Mouse (Mus musculus) MEL (cell line): ENCODE data around the gene Sectm1b. TPM values are rescaled to one million over a fixed set of nuclear protein-coding genes. Genes with fewer than 3 reads are reported as not detected.

Experiments used
- DNase-seq: peaks from one replicate; pipeline ENCODE4 v3.0.0; 2011; ENCODE audit warnings: low read depth, low spot score
- H3K27ac ChIP-seq: 2 replicates; pipeline ENCODE4 v1.5.1; 2012; ENCODE audit warnings: low read depth, mild to moderate bottlenecking, control low read depth, low read length, moderate library complexity; ENCODE audit not compliant: control insufficient read depth
- H3K27me3 ChIP-seq, 2 experiments: fragments of 150-350 bp in 1 of 2; sonication (generic) in 1 of 2; 2 replicates each; pipeline ENCODE4 v1.6.1; 2012; ENCODE audit warnings: low read length in 2 of 2, mild to moderate bottlenecking in 2 of 2, improper control_type of control experiment in 1 of 2, moderate library complexity in 1 of 2; ENCODE audit not compliant: insufficient read depth in 2 of 2, control insufficient read depth in 1 of 2
- H3K36me3 ChIP-seq, 2 experiments: 2 replicates each; pipeline ENCODE4 v1.6.1; 2012 to 2014; ENCODE audit warnings: low read length in 2 of 2, improper control_type of control experiment in 1 of 2, inconsistent platforms in 1 of 2, mild to moderate bottlenecking in 1 of 2; ENCODE audit not compliant: insufficient read depth in 2 of 2, control insufficient read depth in 1 of 2
- H3K4me1 ChIP-seq, 2 experiments: fragments of 150-350 bp in 1 of 2; sonication (generic) in 1 of 2; 2 replicates each; pipeline ENCODE4 v1.6.1; 2012; ENCODE audit warnings: low read length in 2 of 2, improper control_type of control experiment in 1 of 2, mild to moderate bottlenecking in 1 of 2; ENCODE audit not compliant: insufficient read depth in 2 of 2, control insufficient read depth in 1 of 2
- H3K4me3 ChIP-seq, 2 experiments: fragments of 150-350 bp in 1 of 2; sonication (generic) in 1 of 2; 2 replicates each; pipeline ENCODE4 v1.5.1; 2012; ENCODE audit warnings: low read depth in 2 of 2, low read length in 2 of 2, mild to moderate bottlenecking in 2 of 2, moderate library complexity in 2 of 2, control low read depth in 1 of 2, improper control_type of control experiment in 1 of 2; ENCODE audit not compliant: control insufficient read depth in 1 of 2, insufficient read depth in 1 of 2
- H3K79me2 ChIP-seq: 2 replicates; pipeline ENCODE4 v1.6.1; 2012; ENCODE audit warnings: mild to moderate bottlenecking, low read length, moderate library complexity; ENCODE audit not compliant: control insufficient read depth, poor library complexity, insufficient read depth
- H3K9ac ChIP-seq: 2 replicates; pipeline ENCODE4 v1.6.1; 2012; ENCODE audit warnings: low read depth, mild to moderate bottlenecking, control low read depth, low read length, moderate library complexity; ENCODE audit not compliant: control insufficient read depth, poor library complexity, severe bottlenecking
- H3K9me3 ChIP-seq: fragments of 150-350 bp; sonication (generic); replicated peaks from 2 replicates; pipeline ENCODE4 v1.6.1; 2012; ENCODE audit warnings: mild to moderate bottlenecking, low read length, improper control_type of control experiment, moderate library complexity; ENCODE audit not compliant: insufficient read depth
- CHD1 ChIP-seq: IDR thresholded peaks from 2 replicates; pipeline ENCODE4 v1.6.1; 2012; ENCODE audit warnings: low read depth, mild to moderate bottlenecking, inconsistent platforms, low read length, improper control_type of control experiment
- CTCF ChIP-seq, 3 experiments: IDR thresholded peaks in 2 of 3; conservative IDR thresholded peaks in 1 of 3; 2 replicates each; pipeline ENCODE4 v1.5.1; 2011 to 2012; ENCODE audit warnings: low read length in 3 of 3, low read depth in 2 of 3, mild to moderate bottlenecking in 2 of 3, improper control_type of control experiment in 1 of 3, inconsistent platforms in 1 of 3, mixed read lengths in 1 of 3, moderate library complexity in 1 of 3; ENCODE audit not compliant: control insufficient read depth in 1 of 3, insufficient read depth in 1 of 3, poor library complexity in 1 of 3, severe bottlenecking in 1 of 3
- E2F4 ChIP-seq: IDR thresholded peaks from 2 replicates; pipeline ENCODE4 v1.6.1; 2011; ENCODE audit warnings: low read depth, low read length, improper control_type of control experiment, borderline replicate concordance
- ELF1 ChIP-seq: IDR thresholded peaks from 2 replicates; pipeline ENCODE4 v1.6.1; 2014; ENCODE audit warnings: low read depth, mild to moderate bottlenecking, inconsistent platforms, low read length, improper control_type of control experiment, moderate library complexity
- EP300 ChIP-seq, 2 experiments: IDR thresholded peaks; 2 replicates each; pipeline ENCODE4 v1.6.1; 2011; ENCODE audit warnings: improper control_type of control experiment in 2 of 2, low read length in 2 of 2, low read depth in 1 of 2, mild to moderate bottlenecking in 1 of 2
- JUND ChIP-seq: IDR thresholded peaks from 2 replicates; pipeline ENCODE4 v1.6.1; 2011; ENCODE audit warnings: low read depth, mild to moderate bottlenecking, improper control_type of control experiment, low read length
- KAT2A ChIP-seq: conservative IDR thresholded peaks from 2 replicates; pipeline ENCODE4 v1.6.1; 2012; ENCODE audit warnings: low read depth, low read length, improper control_type of control experiment, inconsistent platforms
- MAZ ChIP-seq: IDR thresholded peaks from 2 replicates; pipeline ENCODE4 v1.6.1; 2012; ENCODE audit warnings: low read depth, mild to moderate bottlenecking, inconsistent platforms, low read length, improper control_type of control experiment
- MXI1 ChIP-seq: IDR thresholded peaks from 2 replicates; pipeline ENCODE4 v1.6.1; 2011; ENCODE audit warnings: mild to moderate bottlenecking, low read depth, low read length, improper control_type of control experiment
- MYB ChIP-seq: IDR thresholded peaks from 2 replicates; pipeline ENCODE4 v1.6.1; 2011; ENCODE audit warnings: mild to moderate bottlenecking, low read depth, low read length, improper control_type of control experiment
- POLR2A ChIP-seq, 2 experiments: IDR thresholded peaks; 2 replicates each; pipeline ENCODE4 v1.6.1; 2011 to 2012; ENCODE audit warnings: low read length in 2 of 2, mild to moderate bottlenecking in 2 of 2, control low read depth in 1 of 2, improper control_type of control experiment in 1 of 2, low read depth in 1 of 2, moderate library complexity in 1 of 2; ENCODE audit not compliant: control insufficient read depth in 1 of 2, insufficient read depth in 1 of 2, poor library complexity in 1 of 2
- POLR2AphosphoS2 ChIP-seq: IDR thresholded peaks from 2 replicates; pipeline ENCODE4 v1.6.1; 2011; ENCODE audit warnings: low read length, improper control_type of control experiment
- RAD21 ChIP-seq: IDR thresholded peaks from 2 replicates; pipeline ENCODE4 v1.6.1; 2011; ENCODE audit warnings: mild to moderate bottlenecking, low read depth, low read length, improper control_type of control experiment
- RCOR1 ChIP-seq: IDR thresholded peaks from 2 replicates; pipeline ENCODE4 v1.6.1; 2012; ENCODE audit warnings: low read depth, mild to moderate bottlenecking, inconsistent platforms, low read length, improper control_type of control experiment
- SIN3A ChIP-seq: IDR thresholded peaks from 2 replicates; pipeline ENCODE4 v1.6.1; 2012; ENCODE audit warnings: low read length, improper control_type of control experiment, inconsistent platforms
- TCF12 ChIP-seq: IDR thresholded peaks from 2 replicates; pipeline ENCODE4 v1.6.1; 2014; ENCODE audit warnings: low read depth, mild to moderate bottlenecking, inconsistent platforms, low read length, improper control_type of control experiment, moderate library complexity
- UBTF ChIP-seq: IDR thresholded peaks from 2 replicates; pipeline ENCODE4 v1.6.1; 2012; ENCODE audit warnings: low read depth, mild to moderate bottlenecking, inconsistent platforms, low read length, improper control_type of control experiment, moderate library complexity, borderline replicate concordance; ENCODE audit not compliant: insufficient read depth
- USF1 ChIP-seq: IDR thresholded peaks from 2 replicates; pipeline ENCODE4 v1.6.1; 2014; ENCODE audit warnings: low read depth, mild to moderate bottlenecking, inconsistent platforms, low read length, improper control_type of control experiment, moderate library complexity
- USF2 ChIP-seq, 2 experiments: IDR thresholded peaks; 2 replicates each; pipeline ENCODE4 v1.6.1; 2011 to 2012; ENCODE audit warnings: improper control_type of control experiment in 2 of 2, low read length in 2 of 2, borderline replicate concordance in 1 of 2, inconsistent platforms in 1 of 2, low read depth in 1 of 2, mild to moderate bottlenecking in 1 of 2; ENCODE audit not compliant: insufficient read depth in 1 of 2
- ZC3H11A ChIP-seq: IDR thresholded peaks from 2 replicates; pipeline ENCODE4 v1.6.1; 2012; ENCODE audit warnings: low read depth, mild to moderate bottlenecking, inconsistent platforms, low read length, improper control_type of control experiment
- ZKSCAN1 ChIP-seq: IDR thresholded peaks from 2 replicates; pipeline ENCODE4 v1.6.1; 2012; ENCODE audit warnings: low read depth, mild to moderate bottlenecking, inconsistent platforms, low read length, improper control_type of control experiment, moderate library complexity
- ZMIZ1 ChIP-seq: IDR thresholded peaks from 2 replicates; pipeline ENCODE4 v1.6.1; 2012; ENCODE audit warnings: low read depth, mild to moderate bottlenecking, inconsistent platforms, low read length, improper control_type of control experiment, moderate library complexity
- ZNF384 ChIP-seq: IDR thresholded peaks from 2 replicates; pipeline ENCODE4 v1.6.1; 2012; ENCODE audit warnings: low read depth, mild to moderate bottlenecking, inconsistent platforms, low read length, improper control_type of control experiment
- polyA plus RNA-seq, 2 experiments: library from polyadenylated mRNA; stranded (reverse) in 1 of 2; unstranded in 1 of 2; fragments of >175 nt in 1 of 2; fragments of >200 nt in 1 of 2; gene quantifications; 2 replicates each; pipeline versions ENCODE4 v1.2.1 to v1.2.4; 2012; ENCODE audit warnings: low replicate concordance in 2 of 2, low read depth in 1 of 2; ENCODE audit not compliant: insufficient read length in 2 of 2, insufficient read depth in 1 of 2, missing spikeins in 1 of 2
- total RNA-seq: library from RNA; depleted of rRNA; stranded (reverse); fragments of 300-350 nt; gene quantifications from 2 replicates; pipeline ENCODE4 v1.2.3, GENCODE M21; 2012

The Sectm1b gene
- total and polyA plus RNA-seq, 3 experiments: 0.14 TPM; not detected in 2

DNA sequence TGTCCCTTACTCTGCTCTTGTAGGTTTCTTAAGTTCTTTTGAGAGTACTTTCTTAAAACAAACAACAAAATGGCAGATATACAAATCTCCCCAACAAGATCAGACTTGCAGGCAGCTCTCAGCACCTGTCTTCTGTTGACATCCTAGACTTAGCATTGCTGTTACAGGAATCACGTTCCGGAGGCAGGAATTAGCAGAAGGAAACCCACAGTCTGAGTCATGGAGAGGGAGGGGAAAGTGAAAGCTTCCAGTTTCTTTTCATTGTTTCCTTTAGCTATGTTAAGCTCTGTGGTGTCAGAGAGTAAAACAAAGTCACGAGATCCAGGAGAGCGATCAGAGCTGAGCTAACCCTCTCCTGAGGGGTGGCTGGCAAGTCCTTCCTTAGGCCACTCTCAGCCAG, 27.6 kb upstream of the Sectm1b start:
- TF ChIP-seq ZKSCAN1: no peak
- no peaks in the 10 kb centered on the region for H3K4me1 ChIP-seq
- no peak overlapping the region for H3K4me3 ChIP-seq
- no peak overlapping the region for H3K27ac ChIP-seq
- H3K27me3 ChIP-seq: peaks cover 0 to 1% of the 10 kb centered on the region in 2 experiments; a peak in 2 of 4 replicates
- no peaks in the 10 kb centered on the region for H3K36me3 ChIP-seq
- DNase-seq: no peak
- H3K9ac ChIP-seq: no peak overlapping the region
- H3K9me3 ChIP-seq: no peaks in the 10 kb centered on the region
- H3K79me2 ChIP-seq: no peaks in the 10 kb centered on the region

DNA sequence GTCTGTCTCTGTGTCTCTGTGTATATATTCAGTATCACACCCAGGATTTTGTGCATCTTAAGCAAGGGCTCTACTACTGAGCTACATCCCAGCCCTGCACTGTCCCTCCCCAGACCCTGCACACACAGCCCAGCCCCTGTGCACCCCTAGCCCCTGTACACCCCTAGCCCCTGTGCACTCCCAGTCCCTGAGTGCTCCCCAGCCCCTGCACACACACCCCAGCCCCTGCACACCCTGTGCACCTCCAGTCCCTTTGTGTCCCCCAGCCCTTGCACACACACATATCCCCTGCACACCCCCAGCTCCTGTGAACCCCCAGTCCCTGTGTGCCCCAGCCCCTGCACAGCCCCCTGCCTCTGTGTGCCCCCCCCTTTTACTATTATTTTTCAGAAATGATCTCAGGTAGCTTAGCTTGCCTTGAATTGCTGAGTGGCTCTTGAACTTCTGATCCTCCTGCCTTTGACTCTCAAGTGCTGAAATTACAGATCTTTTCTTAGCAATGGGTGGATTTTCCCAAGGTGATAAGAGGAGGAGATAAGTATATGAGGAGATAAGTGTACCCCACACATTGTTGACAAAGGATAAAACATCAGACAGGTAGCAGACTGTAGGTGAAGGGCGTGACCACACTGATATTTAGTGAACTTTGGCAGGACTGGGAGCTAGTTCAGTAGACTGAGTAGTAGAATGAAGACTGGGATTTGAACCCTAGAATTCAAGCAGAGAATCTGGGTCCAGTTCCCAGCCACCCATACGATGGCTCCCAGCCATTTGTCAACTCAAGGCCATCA, 26.6 kb upstream of the Sectm1b start:
- Histone ChIP-seq H3K4me1 (no peaks in the 10 kb centered on the region), H3K27ac (no peak overlapping the region), H3K9me3 (no peaks in the 10 kb centered on the region), H3K79me2 (no peaks in the 10 kb centered on the region), H3K36me3 (no peaks in the 10 kb centered on the region), H3K9ac (no peak overlapping the region), H3K27me3 (peaks cover 0 to 1% of the 10 kb centered on the region in 2 experiments; a peak in 2 of 4 replicates), H3K4me3 (no peak overlapping the region)
- TF ChIP-seq RCOR1 (no peak), ZNF384 (no peak), KAT2A (no peak), SIN3A (no peak), RAD21 (no peak), MAZ (no peak), JUND (no peak), MYB (no peak), E2F4 (no peak), ELF1 (no peak), POLR2A (IDR thresholded peaks at IDR 0.05; ENCODE audit: control insufficient read depth in 1 of 2, insufficient read depth in 1 of 2, low read depth in 1 of 2, low read length in 2 of 2, poor library complexity in 1 of 2) (no peak), ZMIZ1 (no peak), MXI1 (no peak)
- DNase-seq: no peak

DNA sequence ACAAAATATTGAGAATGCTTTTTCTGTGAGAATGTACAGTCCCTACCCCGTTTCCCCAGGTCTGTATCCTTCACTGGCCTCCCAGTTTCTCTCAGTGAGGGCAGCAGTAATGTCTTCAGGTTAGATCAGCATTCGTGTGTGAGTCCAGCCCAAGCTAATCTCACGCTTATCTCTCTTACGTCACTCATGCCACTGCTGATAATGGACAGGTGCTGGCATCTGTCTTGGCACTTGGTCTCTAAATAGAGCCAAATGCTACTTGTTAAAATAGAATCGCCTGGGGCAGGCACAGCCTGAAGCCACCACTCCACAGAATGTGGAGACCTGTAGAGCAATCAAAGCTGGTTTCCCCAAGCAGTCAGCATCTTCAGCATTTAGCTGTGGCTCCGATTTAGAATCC, 25.6 kb upstream of the Sectm1b start:
- H3K79me2 ChIP-seq: no peaks in the 10 kb centered on the region
- H3K9me3 ChIP-seq: no peaks in the 10 kb centered on the region
- no peaks in the 10 kb centered on the region for H3K36me3 ChIP-seq
- TF ChIP-seq CHD1 (no peak), EP300 (IDR thresholded peaks at IDR 0.05; ENCODE audit: low read depth in 1 of 2, low read length in 2 of 2) (no peak), RAD21 (no peak), MAZ (no peak), POLR2AphosphoS2 (no peak), ZC3H11A (no peak), TCF12 (no peak), USF2 (IDR thresholded peaks at IDR 0.05; ENCODE audit: borderline replicate concordance in 1 of 2, insufficient read depth in 1 of 2, low read depth in 1 of 2, low read length in 2 of 2) (no peak), CTCF (IDR thresholded peaks at IDR 0.05 in 2 of 3, conservative IDR thresholded peaks at IDR 0.05 in 1 of 3; ENCODE audit: control insufficient read depth in 1 of 3, insufficient read depth in 1 of 3, low read depth in 2 of 3, low read length in 3 of 3, poor library complexity in 1 of 3, severe bottlenecking in 1 of 3) (no peak), UBTF (no peak), USF1 (no peak), ELF1 (no peak), ZKSCAN1 (no peak), RCOR1 (no peak)
- H3K9ac ChIP-seq: no peak overlapping the region
- no peak overlapping the region for H3K27ac ChIP-seq
- H3K4me1 ChIP-seq: no peaks in the 10 kb centered on the region
- no peak overlapping the region for H3K4me3 ChIP-seq
- DNase-seq: no peak
- peaks cover 0 to 1% of the 10 kb centered on the region in 2 experiments; a peak in 1 of 4 replicates for H3K27me3 ChIP-seq
